In the genomic region with DNA sequence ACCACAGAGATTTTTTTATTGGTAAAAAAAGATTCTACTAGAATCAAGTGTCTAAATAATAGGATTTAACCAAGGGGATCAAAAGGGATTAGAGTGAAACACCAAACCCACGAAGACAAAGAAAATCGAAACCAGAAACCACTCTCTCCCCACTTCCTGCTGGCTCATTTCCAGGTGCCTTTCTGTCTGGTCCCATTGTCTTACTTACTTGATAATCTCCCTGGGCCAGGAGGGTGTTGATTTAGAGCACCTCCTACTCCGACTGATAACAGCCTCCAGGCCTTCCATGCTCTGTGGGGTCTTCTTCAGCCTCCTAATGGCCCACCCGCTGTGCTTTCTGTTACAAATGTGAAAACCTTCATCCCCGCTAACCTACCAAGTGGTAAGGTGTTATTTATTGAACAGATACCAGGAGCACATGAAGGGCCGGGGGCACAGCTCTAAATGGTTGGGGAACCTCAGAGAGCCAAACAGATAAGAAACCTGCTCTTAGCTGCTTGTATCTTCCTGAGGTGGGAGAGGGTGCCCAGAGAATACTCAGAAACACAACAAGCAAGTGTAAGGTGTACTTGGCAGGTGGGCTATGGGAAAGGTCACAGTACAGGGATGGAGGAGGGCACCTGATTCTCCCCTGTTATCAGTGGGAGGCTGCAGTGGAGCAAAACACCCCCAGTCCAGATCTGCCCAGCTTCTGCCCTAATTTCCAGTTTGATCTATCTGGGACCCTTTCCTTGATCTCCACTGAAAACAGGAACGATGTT, we compare ENCODE assay signal across 9 mouse cellular contexts.
DNase-seq lines count a peak whose midpoint lies in the region; ATAC-seq and TF ChIP-seq lines count a peak whose summit lies in the region.
"Had no signal": no experiment of that assay in that cellular context is flagged by ENCODE, and none has a peak within 500 bp of the region (broad histone marks: within the 10 kb centered on the region; RNA-seq: fewer than 3 reads in every experiment).

No protein-coding gene starts in this region.

- no peak overlapping the region for H3K4me2 ChIP-seq in lung, postnatal 0 days (replicated peaks; ENCODE audit: low read depth, low read length)
- H3K4me2 ChIP-seq: hindbrain, embryonic 15.5 days; liver, embryonic 15.5 days had no signal

- H3K4me1 ChIP-seq in lung, postnatal 0 days (ENCODE audit: insufficient read depth, low read depth, low read length): no peaks in the 10 kb centered on the region

- ATAC-seq in lung, postnatal 0 days: no peak

- WGBS in lung, postnatal 0 days: 43% methylated on average over 7 of the region's 7 CpGs

- TF ChIP-seq EP300 in lung, postnatal 0 days (IDR thresholded peaks at IDR 0.05): peak; percentile 77

- H3K27me3 ChIP-seq in lung, postnatal 0 days (replicated peaks; ENCODE audit: insufficient read depth, low read length): no peaks in the 10 kb centered on the region
- H3K27me3 ChIP-seq: hindbrain, embryonic 15.5 days; liver, embryonic 15.5 days had no signal

- DNase-seq in 416B (ENCODE audit: low read depth): peak; percentile 91
- DNase-seq in CD4-positive helper T cell, adult 2 months (ENCODE audit: low read depth, low spot score): peak; percentile 86
- DNase-seq in heart, adult 8-10 months (ENCODE audit: low spot score): peak; percentile 47
- peak; percentile 57 for DNase-seq in lung, postnatal 0 days (ENCODE audit: low spot score)
- no peak for DNase-seq in ovary, postnatal 14 days (ENCODE audit: low spot score)
- no peak for DNase-seq in ovary, adult 18-20 months (ENCODE audit: low spot score)
- no peak for DNase-seq in cerebellum, adult 11 months

- peak overlapping the region; percentile 40; the same call in 1 of the 2 replicates for H3K27ac ChIP-seq in lung, postnatal 0 days (ENCODE audit: low read length)
- H3K27ac ChIP-seq: hindbrain, embryonic 15.5 days; liver, embryonic 15.5 days had no signal

- no peak overlapping the region for H3K9ac ChIP-seq in lung, postnatal 0 days (replicated peaks; ENCODE audit: low read depth)
- H3K9ac ChIP-seq: hindbrain, embryonic 15.5 days; liver, embryonic 15.5 days had no signal

- H3K36me3 ChIP-seq in lung, postnatal 0 days (ENCODE audit: insufficient read depth, low read length): no peaks in the 10 kb centered on the region
- H3K36me3 ChIP-seq: hindbrain, embryonic 15.5 days; liver, embryonic 15.5 days had no signal

- H3K9me3 ChIP-seq in lung, postnatal 0 days (ENCODE audit: low read length): no peaks in the 10 kb centered on the region
- H3K9me3 ChIP-seq: hindbrain, embryonic 15.5 days; liver, embryonic 15.5 days had no signal

- no peak overlapping the region for H3K4me3 ChIP-seq in lung, postnatal 0 days (ENCODE audit: low read depth, low read length)
- H3K4me3 ChIP-seq: hindbrain, embryonic 15.5 days; liver, embryonic 15.5 days had no signal

- no peak for TF ChIP-seq CTCF in lung, postnatal 0 days (IDR thresholded peaks at IDR 0.05)

Comparison
In these comparisons a context has a peak if more than half of its experiments do, and no peak if none do; other contexts are left out.
1. DNase-seq: peak in 416B (single experiment), CD4-positive helper T cell, adult 2 months (single experiment), heart, adult 8-10 months (single experiment) and lung, postnatal 0 days (single experiment); none in ovary, postnatal 14 days (single experiment), ovary, adult 18-20 months (single experiment) and cerebellum, adult 11 months (single experiment).